Mouse (Mus musculus) forebrain, embryonic 13.5 days (tissue): ENCODE measurements around the gene Dhrs7b. TPM values are rescaled to one million over a fixed set of nuclear protein-coding genes. Genes with fewer than 3 reads are reported as not detected.
"Not testable (repeated sequence)": the region's sequence is repeated elsewhere in the genome, so short reads cannot be mapped to it uniquely, and the experiment has no call there.

Source experiments
- ATAC-seq: fragments of 200-750 bp; cut with Nextera tagmentation; 2 replicates; pipeline ENCODE4 v1.8.0; 2017
- H3K27ac ChIP-seq: fragments of 300-500 bp; sonication (generic); 2 replicates; pipeline ENCODE4 v1.5.1; 2015; ENCODE audit warnings: inconsistent platforms, mild to moderate bottlenecking, moderate library complexity
- H3K27me3 ChIP-seq: fragments of 300-500 bp; sonication (generic); 2 replicates; pipeline ENCODE4 v1.6.1; 2015; ENCODE audit warnings: mild to moderate bottlenecking, inconsistent platforms
- H3K36me3 ChIP-seq: fragments of 300-500 bp; sonication (generic); 2 replicates; pipeline ENCODE4 v1.6.1; 2015; ENCODE audit warnings: mild to moderate bottlenecking, inconsistent platforms; ENCODE audit not compliant: poor library complexity, severe bottlenecking
- H3K4me1 ChIP-seq: fragments of 300-500 bp; sonication (generic); 2 replicates; pipeline ENCODE4 v1.6.1; 2015; ENCODE audit warnings: inconsistent platforms
- H3K4me2 ChIP-seq: fragments of 300-500 bp; sonication (generic); 2 replicates; pipeline ENCODE4 v1.6.1; 2015; ENCODE audit warnings: inconsistent platforms, mild to moderate bottlenecking, moderate library complexity
- H3K4me3 ChIP-seq: fragments of 300-500 bp; sonication (generic); 2 replicates; pipeline ENCODE4 v1.5.1; 2015; ENCODE audit warnings: mild to moderate bottlenecking, inconsistent platforms
- H3K9ac ChIP-seq: fragments of 300-500 bp; sonication (generic); 2 replicates; pipeline ENCODE4 v1.6.1; 2015; ENCODE audit warnings: mild to moderate bottlenecking, inconsistent platforms
- H3K9me3 ChIP-seq: fragments of 300-500 bp; sonication (generic); replicated peaks from 2 replicates; pipeline ENCODE4 v1.6.1; 2016; ENCODE audit warnings: inconsistent platforms
- WGBS: fragments of 180-500 bp; shearing (Covaris S2); methylation state at CpG from one replicate; pipeline ENCODE4 v1.1.7; 2015; 5-methylcytosine and 5-hydroxymethylcytosine counted together
- polyA plus RNA-seq: library from polyadenylated mRNA; unstranded; fragments of >200 nt; fragmentation: Nextera tagmentation; extraction: Ambion mirVana; gene quantifications from 2 replicates; pipeline ENCODE4 v1.2.1, GENCODE M21; 2015

The Dhrs7b gene
- polyA plus RNA-seq, 1 experiment from 2014 or later = 29.0 TPM

- H3K27ac ChIP-seq, ATAC-seq, H3K36me3 ChIP-seq, H3K27me3 ChIP-seq, H3K9me3 ChIP-seq: not testable (repeated sequence)
- 30% methylated on average over 6 of the region's 6 CpGs for WGBS
- peaks cover 28% of the 10 kb centered on the region for H3K4me1 ChIP-seq
- H3K4me3 ChIP-seq = peak within 1 kb of the TSS; percentile 49
- H3K9ac ChIP-seq = peak within 1 kb of the TSS; percentile 27
- H3K4me2 ChIP-seq = peak within 1 kb of the TSS; percentile 83
Observed at GRCm38 (mm10) chr11:60811618-60812017, 18.8 kb upstream of the Dhrs7b start, which contains the start of gene Shmt1. TSS of gene Shmt1 (minus strand) at chr11:60811718.

GRCm38 (mm10) chr11:60816398-60816797 is 14.0 kb upstream of the Dhrs7b start:
- no peak for ATAC-seq
- H3K36me3 ChIP-seq = no peaks in the 10 kb centered on the region
- H3K4me3 ChIP-seq = no peak overlapping the region
- H3K9me3 ChIP-seq = no peaks in the 10 kb centered on the region
- H3K4me2 ChIP-seq = no peak overlapping the region
- H3K4me1 ChIP-seq = no peaks in the 10 kb centered on the region
- no peak overlapping the region for H3K9ac ChIP-seq
- peaks cover 8% of the 10 kb centered on the region; the same call in 1 of the 2 replicates for H3K27me3 ChIP-seq
- WGBS = 70% methylated on average over 5 of the region's 5 CpGs
- no peak overlapping the region for H3K27ac ChIP-seq

- H3K27ac ChIP-seq = no peak overlapping the region
- ATAC-seq = no peak
- no peak overlapping the region for H3K4me3 ChIP-seq
- H3K4me1 ChIP-seq = no peaks in the 10 kb centered on the region
- no peaks in the 10 kb centered on the region for H3K36me3 ChIP-seq
- no peak overlapping the region for H3K9ac ChIP-seq
- H3K9me3 ChIP-seq = no peaks in the 10 kb centered on the region
- no peak overlapping the region for H3K4me2 ChIP-seq
- 71% methylated on average over 2 of the region's 2 CpGs for WGBS
- H3K27me3 ChIP-seq = no peaks in the 10 kb centered on the region; the same call in 1 of the 2 replicates
Observed at GRCm38 (mm10) chr11:60823771-60824170, 6.7 kb upstream of the Dhrs7b start.

GRCm38 (mm10) chr11:60825191-60825590 is 5.2 kb upstream of the Dhrs7b start:
- WGBS = 91% methylated on average over 3 of the region's 3 CpGs
- Histone ChIP-seq H3K27me3 (no peaks in the 10 kb centered on the region; the same call in 1 of the 2 replicates), H3K27ac (no peak overlapping the region), H3K4me2 (no peak overlapping the region), H3K36me3 (no peaks in the 10 kb centered on the region), H3K4me1 (no peaks in the 10 kb centered on the region), H3K9me3 (no peaks in the 10 kb centered on the region), H3K4me3 (no peak overlapping the region), H3K9ac (no peak overlapping the region)
- no peak for ATAC-seq

- Histone ChIP-seq H3K27me3 (no peaks in the 10 kb centered on the region; the same call in 1 of the 2 replicates), H3K4me1 (peaks cover 7% of the 10 kb centered on the region), H3K4me3 (no peak overlapping the region), H3K27ac (no peak overlapping the region), H3K9me3 (no peaks in the 10 kb centered on the region), H3K9ac (no peak overlapping the region), H3K4me2 (no peak overlapping the region), H3K36me3 (no peaks in the 10 kb centered on the region)
- ATAC-seq = no peak
- WGBS = 35% methylated on average over 1 of the region's 1 CpGs
Observed at GRCm38 (mm10) chr11:60826700-60827099, 3.7 kb upstream of the Dhrs7b start.

GRCm38 (mm10) chr11:60827241-60827945 is 3.0 kb upstream of the Dhrs7b start:
- no peak for ATAC-seq
- H3K4me2 ChIP-seq = no peak overlapping the region
- H3K9me3 ChIP-seq = no peaks in the 10 kb centered on the region
- peaks cover 7% of the 10 kb centered on the region for H3K4me1 ChIP-seq
- H3K4me3 ChIP-seq = no peak overlapping the region
- H3K9ac ChIP-seq = no peak overlapping the region
- WGBS = 23% methylated on average over 4 of the region's 4 CpGs
- no peak overlapping the region for H3K27ac ChIP-seq
- no peaks in the 10 kb centered on the region for H3K36me3 ChIP-seq
- H3K27me3 ChIP-seq = no peaks in the 10 kb centered on the region; the same call in 1 of the 2 replicates

GRCm38 (mm10) chr11:60828903-60829302 is 1.5 kb upstream of the Dhrs7b start:
- H3K4me2 ChIP-seq = no peak overlapping the region
- 36% methylated on average over 2 of the region's 2 CpGs for WGBS

GRCm38 (mm10) chr11:60836897-60837296 is 6.5 kb downstream of the Dhrs7b start:
- WGBS = 96% methylated on average over 6 of the region's 6 CpGs
- Histone ChIP-seq H3K27ac (no peak overlapping the region), H3K4me3 (no peak overlapping the region), H3K36me3 (no peaks in the 10 kb centered on the region), H3K4me1 (no peaks in the 10 kb centered on the region), H3K9ac (no peak overlapping the region), H3K9me3 (no peaks in the 10 kb centered on the region), H3K27me3 (no peaks in the 10 kb centered on the region), H3K4me2 (no peak overlapping the region)
- no peak for ATAC-seq

More at GRCm38 (mm10) chr11:60828903-60829302, 1.5 kb upstream of the Dhrs7b start:
- H3K9ac ChIP-seq = no peak overlapping the region
- no peaks in the 10 kb centered on the region; the same call in 1 of the 2 replicates for H3K27me3 ChIP-seq
- no peak overlapping the region for H3K27ac ChIP-seq
- ATAC-seq = no peak
- H3K4me1 ChIP-seq = peaks cover 7% of the 10 kb centered on the region
- no peaks in the 10 kb centered on the region for H3K9me3 ChIP-seq
- H3K4me3 ChIP-seq = no peak overlapping the region
- no peaks in the 10 kb centered on the region for H3K36me3 ChIP-seq

GRCm38 (mm10) chr11:60837644-60838406 is 7.4 kb downstream of the Dhrs7b start:
- 90% methylated on average over 10 of the region's 10 CpGs for WGBS
- Histone ChIP-seq H3K9ac (no peak overlapping the region), H3K36me3 (no peaks in the 10 kb centered on the region), H3K9me3 (no peaks in the 10 kb centered on the region), H3K4me3 (no peak overlapping the region), H3K4me2 (no peak overlapping the region), H3K27me3 (no peaks in the 10 kb centered on the region), H3K4me1 (no peaks in the 10 kb centered on the region), H3K27ac (no peak overlapping the region)
- no peak for ATAC-seq

GRCm38 (mm10) chr11:60841467-60842200 is 11.2 kb downstream of the Dhrs7b start:
- Histone ChIP-seq H3K27ac (no peak overlapping the region), H3K36me3 (peaks cover 22% of the 10 kb centered on the region), H3K4me1 (no peaks in the 10 kb centered on the region), H3K4me2 (no peak overlapping the region), H3K27me3 (no peaks in the 10 kb centered on the region), H3K4me3 (no peak overlapping the region), H3K9ac (no peak overlapping the region), H3K9me3 (no peaks in the 10 kb centered on the region)
- no peak for ATAC-seq
- WGBS = 79% methylated on average over 12 of the region's 12 CpGs

- no peak overlapping the region for H3K27ac ChIP-seq
- H3K4me3 ChIP-seq = no peak overlapping the region
- WGBS = 91% methylated on average over 5 of the region's 5 CpGs
- H3K9me3 ChIP-seq = no peaks in the 10 kb centered on the region
- no peak for ATAC-seq
- no peak overlapping the region for H3K4me2 ChIP-seq
- no peaks in the 10 kb centered on the region for H3K4me1 ChIP-seq
- H3K36me3 ChIP-seq = peaks cover 34% of the 10 kb centered on the region
- no peak overlapping the region for H3K9ac ChIP-seq
- no peaks in the 10 kb centered on the region for H3K27me3 ChIP-seq
Observed at GRCm38 (mm10) chr11:60843412-60843811, 13.0 kb downstream of the Dhrs7b start.

- no peak overlapping the region for H3K4me2 ChIP-seq
- no peaks in the 10 kb centered on the region for H3K4me1 ChIP-seq
- WGBS = 91% methylated on average over 5 of the region's 5 CpGs
- no peaks in the 10 kb centered on the region for H3K9me3 ChIP-seq
- no peaks in the 10 kb centered on the region for H3K27me3 ChIP-seq
- H3K9ac ChIP-seq = 0 out of 2 replicates have a peak overlapping the region, but pooled peaks have one; percentile 12
- no peak for ATAC-seq
- H3K4me3 ChIP-seq = no peak overlapping the region
- peaks cover 46% of the 10 kb centered on the region for H3K36me3 ChIP-seq
- no peak overlapping the region for H3K27ac ChIP-seq
Observed at GRCm38 (mm10) chr11:60845415-60845814, 15.0 kb downstream of the Dhrs7b start.
